Mouse (Mus musculus) intestine, embryonic 16.5 days (tissue): ENCODE measurements around the gene Lrrc1. TPM values are rescaled to one million over a fixed set of nuclear protein-coding genes. Genes with fewer than 3 reads are reported as not detected.

Source experiments
- ATAC-seq: fragments of 200-750 bp; cut with Nextera tagmentation; 2 replicates; pipeline ENCODE4 v1.8.0; 2017; ENCODE audit warnings: moderate TSS enrichment, moderate library complexity
- H3K27ac ChIP-seq: fragments of 300-500 bp; sonication (generic); 2 replicates; pipeline ENCODE4 v1.5.1; 2014; ENCODE audit warnings: mild to moderate bottlenecking, low read length
- H3K27me3 ChIP-seq: fragments of 300-500 bp; sonication (generic); replicated peaks from 2 replicates; pipeline ENCODE4 v1.6.1; 2014; ENCODE audit warnings: low read length, control low read depth, mixed read lengths; ENCODE audit not compliant: control insufficient read depth, insufficient read depth
- H3K36me3 ChIP-seq: fragments of 300-500 bp; sonication (generic); 2 replicates; pipeline ENCODE4 v1.6.1; 2014; ENCODE audit warnings: low read length, control low read depth; ENCODE audit not compliant: control insufficient read depth, insufficient read depth
- H3K4me1 ChIP-seq: fragments of 300-500 bp; sonication (generic); 2 replicates; pipeline ENCODE4 v1.6.1; 2014; ENCODE audit warnings: low read length, control low read depth, mixed read lengths; ENCODE audit not compliant: control insufficient read depth, insufficient read depth
- H3K4me2 ChIP-seq: fragments of 300-500 bp; sonication (generic); 2 replicates; pipeline ENCODE4 v1.6.1; 2014; ENCODE audit warnings: low read depth, low read length, control low read depth
- H3K4me3 ChIP-seq: fragments of 300-500 bp; sonication (generic); 2 replicates; pipeline ENCODE4 v1.5.1; 2014; ENCODE audit warnings: mild to moderate bottlenecking, low read length
- H3K9ac ChIP-seq: fragments of 300-500 bp; sonication (generic); 2 replicates; pipeline ENCODE4 v1.6.1; 2014; ENCODE audit warnings: low read depth, low read length
- H3K9me3 ChIP-seq: fragments of 300-500 bp; sonication (generic); 2 replicates; pipeline ENCODE4 v1.6.1; 2016; ENCODE audit warnings: low read length, control low read depth; ENCODE audit not compliant: control insufficient read depth
- whole genome bisulfite sequencing: fragments of 180-500 bp; shearing (Covaris S2); extraction: QIAGEN DNeasy Blood & Tissue Kit; methylation state at CpG from one replicate; pipeline ENCODE4 v1.1.7; 2014; 5-methylcytosine and 5-hydroxymethylcytosine counted together
- polyA plus RNA-seq: library from polyadenylated mRNA; unstranded; fragments of >200 nt; fragmentation: Nextera tagmentation; extraction: Ambion mirVana; gene quantifications from 2 replicates; pipeline ENCODE4 v1.2.1, GENCODE M21; 2015

The Lrrc1 gene
- polyA plus RNA-seq, 1 experiment from 2014 or later, result 14.1 TPM

DNA sequence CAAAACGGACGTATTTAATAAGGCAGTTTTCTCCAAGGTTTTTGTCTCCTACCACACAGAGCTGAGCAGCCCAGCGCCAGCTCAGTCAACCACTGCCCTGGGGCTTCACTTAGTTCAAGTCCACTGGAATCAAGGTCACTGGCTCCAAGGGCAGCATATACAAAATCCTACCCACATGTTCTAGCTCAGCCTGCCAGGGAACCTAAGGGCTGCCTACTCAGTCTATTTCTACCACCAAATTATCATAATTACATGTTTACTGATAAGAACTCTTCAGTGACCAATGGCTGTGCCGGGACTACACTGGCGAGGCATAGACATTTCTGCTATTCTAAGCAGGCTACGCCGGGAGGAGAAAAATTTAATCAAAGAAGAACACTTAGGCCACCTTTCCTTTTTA, 80.8 kb downstream of the Lrrc1 start:
- Histone ChIP-seq H3K36me3 (no peaks in the 10 kb centered on the region), H3K4me1 (peaks cover 2% of the 10 kb centered on the region; the same call in 1 of the 2 replicates), H3K9ac (no peak overlapping the region), H3K4me3 (no peak overlapping the region), H3K9me3 (no peaks in the 10 kb centered on the region), H3K4me2 (no peak overlapping the region), H3K27me3 (no peaks in the 10 kb centered on the region), H3K27ac (no peak overlapping the region)
- ATAC-seq, result 0 out of 2 replicates have a peak, but pooled peaks have one; percentile 47
- 78% methylated on average over 7 of the region's 7 CpGs for WGBS

DNA sequence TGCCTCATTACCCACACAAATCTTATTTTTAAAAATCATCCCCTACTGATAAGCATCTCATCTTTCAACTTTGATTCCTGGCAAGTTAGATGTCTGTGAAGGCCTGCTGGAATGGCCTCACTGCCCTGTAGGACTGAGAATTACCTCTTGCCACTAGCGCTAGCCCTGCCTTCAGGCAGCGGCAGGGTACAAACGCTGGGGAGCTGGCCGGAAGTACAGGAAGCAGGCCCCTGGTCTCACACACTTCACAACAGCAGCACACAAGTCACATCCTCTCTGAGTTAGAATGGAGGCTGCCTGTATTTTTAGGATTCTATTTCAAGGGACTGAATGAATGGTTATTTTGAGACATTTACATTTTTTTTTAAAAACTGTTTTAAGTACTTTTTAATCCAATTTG, 81.5 kb downstream of the Lrrc1 start:
- Histone ChIP-seq H3K27ac (no peak overlapping the region), H3K9ac (no peak overlapping the region), H3K36me3 (no peaks in the 10 kb centered on the region), H3K9me3 (no peaks in the 10 kb centered on the region), H3K4me2 (no peak overlapping the region), H3K27me3 (no peaks in the 10 kb centered on the region), H3K4me1 (peaks cover 2% of the 10 kb centered on the region; the same call in 1 of the 2 replicates), H3K4me3 (no peak overlapping the region)
- WGBS, result 50% methylated on average over 4 of the region's 4 CpGs
- ATAC-seq, result no peak

DNA sequence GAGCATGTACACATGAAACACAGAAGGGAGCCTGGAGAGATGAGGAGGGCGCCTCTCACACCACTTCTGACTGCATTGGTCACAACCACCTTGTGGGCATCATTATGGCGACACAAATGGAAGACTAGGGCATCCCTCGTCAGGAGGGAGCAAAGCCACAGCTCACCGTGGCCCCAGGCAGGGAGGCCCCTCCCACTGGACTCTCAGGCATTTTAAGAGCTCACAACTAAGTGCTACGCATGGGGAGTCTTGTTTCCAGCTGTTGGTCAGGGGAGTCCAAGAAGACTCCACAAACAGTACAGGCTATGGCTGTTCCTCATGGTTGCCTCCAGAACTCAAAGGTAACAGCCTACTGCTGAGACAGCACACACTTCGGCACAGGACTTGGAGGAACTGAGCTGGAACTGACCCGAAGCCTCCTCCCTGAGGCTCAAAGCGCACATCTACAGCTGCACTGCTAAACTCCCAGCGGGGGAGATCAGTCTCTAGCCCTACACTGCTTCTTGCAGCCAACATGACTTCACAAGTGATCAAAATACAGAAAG, 83.2 kb downstream of the Lrrc1 start:
- Histone ChIP-seq H3K9ac (no peak overlapping the region), H3K9me3 (no peaks in the 10 kb centered on the region), H3K27me3 (no peaks in the 10 kb centered on the region), H3K36me3 (no peaks in the 10 kb centered on the region), H3K4me2 (no peak overlapping the region), H3K27ac (no peak overlapping the region), H3K4me3 (no peak overlapping the region), H3K4me1 (peaks cover 2% of the 10 kb centered on the region; the same call in 1 of the 2 replicates)
- ATAC-seq, result no peak
- WGBS, result 83% methylated on average over 9 of the region's 9 CpGs

DNA sequence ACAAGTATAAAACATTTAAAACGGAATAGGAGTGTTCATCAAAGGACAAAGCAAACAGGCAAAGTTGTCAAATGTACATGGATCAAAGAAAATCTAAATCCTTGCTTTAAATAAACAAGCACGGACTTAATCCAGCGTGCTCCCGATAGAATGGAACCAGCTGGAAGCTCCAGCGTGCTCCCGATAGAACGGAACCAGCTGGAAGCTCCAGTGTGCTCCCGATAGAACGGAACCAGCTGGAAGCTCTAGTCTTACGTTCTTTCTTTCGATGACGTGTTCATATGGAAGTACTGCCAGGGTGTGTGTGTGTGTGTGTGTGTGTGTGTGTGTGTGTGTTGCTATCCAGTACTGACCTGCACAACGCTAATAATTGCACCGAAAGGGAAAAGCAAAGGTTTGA, 84.3 kb downstream of the Lrrc1 start:
- Histone ChIP-seq H3K4me2 (no peak overlapping the region), H3K4me1 (peaks cover 2% of the 10 kb centered on the region; the same call in 1 of the 2 replicates), H3K27ac (no peak overlapping the region), H3K9ac (no peak overlapping the region), H3K36me3 (no peaks in the 10 kb centered on the region), H3K9me3 (no peaks in the 10 kb centered on the region), H3K27me3 (no peaks in the 10 kb centered on the region), H3K4me3 (no peak overlapping the region)
- peak; percentile 12; the same call in 1 of the 2 replicates for ATAC-seq
- 61% methylated on average over 14 of the region's 14 CpGs for WGBS

DNA sequence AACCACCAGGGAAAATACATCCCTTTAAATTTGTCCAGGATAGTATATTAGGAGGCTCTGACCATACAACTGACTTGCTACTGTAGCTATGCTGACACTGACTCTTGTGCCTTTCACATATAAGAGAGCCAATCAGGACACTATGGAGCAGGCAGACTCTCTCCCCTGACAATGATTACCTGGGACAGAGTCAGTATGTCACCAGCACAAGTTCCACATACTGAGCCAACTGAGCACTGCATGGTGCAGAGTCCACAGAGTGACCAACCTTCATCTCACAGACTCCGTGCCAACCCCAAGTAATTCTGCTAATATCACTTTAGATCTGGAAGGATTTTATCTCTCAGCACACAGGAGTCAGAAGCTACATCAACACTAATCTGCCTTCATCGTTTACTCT, 85.3 kb downstream of the Lrrc1 start:
- Histone ChIP-seq H3K4me1 (no peaks in the 10 kb centered on the region), H3K9me3 (no peaks in the 10 kb centered on the region), H3K27me3 (no peaks in the 10 kb centered on the region), H3K4me3 (no peak overlapping the region), H3K27ac (no peak overlapping the region), H3K36me3 (no peaks in the 10 kb centered on the region), H3K9ac (no peak overlapping the region), H3K4me2 (no peak overlapping the region)
- peak; percentile 74 for ATAC-seq
- WGBS, result 63% methylated on average over 2 of the region's 2 CpGs

DNA sequence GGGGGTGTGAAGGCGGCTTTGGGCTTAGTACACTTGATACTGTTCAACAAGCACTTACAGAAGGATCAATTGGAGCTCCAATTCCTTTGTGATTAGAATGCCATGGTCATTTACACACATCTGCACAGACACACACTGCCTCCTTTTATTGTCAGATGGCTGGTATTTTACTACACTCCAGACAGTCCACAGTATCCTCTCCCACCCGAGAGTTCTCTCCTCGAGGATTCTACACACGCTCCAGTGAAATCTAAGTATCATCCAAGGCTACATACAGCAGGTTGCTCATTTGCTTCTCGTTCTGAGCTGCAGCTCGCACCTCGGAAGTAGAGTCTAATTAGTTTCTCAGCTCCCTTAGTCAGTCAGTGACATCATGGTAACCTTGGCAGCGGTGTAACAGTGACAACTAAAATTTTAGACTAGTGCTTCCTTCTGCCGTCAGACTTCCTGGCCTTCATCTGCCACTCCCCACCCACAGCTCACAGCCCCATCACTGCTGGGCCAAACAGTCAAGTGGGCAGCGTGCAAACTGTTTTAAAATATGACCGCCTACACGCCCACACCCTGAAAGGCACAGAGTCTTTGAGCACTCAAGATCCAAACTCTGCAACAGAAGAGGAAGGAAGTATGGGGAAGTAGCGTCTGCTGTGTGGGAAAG, 88.4 kb downstream of the Lrrc1 start:
- Histone ChIP-seq H3K4me2 (no peak overlapping the region), H3K4me3 (no peak overlapping the region), H3K27me3 (no peaks in the 10 kb centered on the region), H3K9me3 (no peaks in the 10 kb centered on the region), H3K4me1 (no peaks in the 10 kb centered on the region), H3K27ac (no peak overlapping the region), H3K9ac (no peak overlapping the region), H3K36me3 (no peaks in the 10 kb centered on the region)
- no peak for ATAC-seq
- WGBS, result 73% methylated on average over 13 of the region's 13 CpGs

DNA sequence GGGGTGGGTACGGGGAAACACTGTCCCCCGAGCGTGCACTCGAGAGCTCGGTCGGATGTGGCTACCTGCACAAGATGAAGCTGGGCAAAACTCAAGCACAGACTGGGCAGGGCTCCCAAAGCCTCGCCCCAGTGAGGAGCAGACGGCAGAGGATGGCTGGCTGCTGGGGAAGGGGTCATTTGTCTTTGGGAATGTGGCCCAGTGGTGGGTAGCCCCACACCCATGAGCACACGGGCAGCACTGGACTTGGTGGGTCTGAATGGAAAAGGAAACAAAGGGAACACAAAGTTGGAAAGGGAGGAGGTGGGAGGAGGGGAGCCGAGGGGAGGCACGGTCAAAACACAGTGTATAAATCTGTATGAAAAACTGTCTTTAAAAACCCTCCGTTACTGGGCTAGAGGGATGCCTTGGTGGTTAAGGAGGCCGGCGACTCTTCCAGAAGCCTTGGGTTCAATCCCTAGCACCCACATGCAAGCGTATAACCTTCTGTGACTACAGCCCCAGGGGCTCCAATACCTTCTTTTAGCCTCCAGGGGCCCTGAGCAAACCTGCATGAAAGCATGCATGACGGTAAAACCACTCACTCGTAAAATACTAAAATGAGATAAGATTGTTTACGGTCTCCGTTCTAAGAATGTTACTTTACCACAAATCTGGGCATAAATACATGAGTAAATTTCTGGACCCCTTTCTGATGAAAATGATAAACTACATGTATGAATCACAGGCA, 89.1 kb downstream of the Lrrc1 start:
- ATAC-seq, result no peak
- Histone ChIP-seq H3K4me3 (no peak overlapping the region), H3K27ac (no peak overlapping the region), H3K9ac (no peak overlapping the region), H3K27me3 (no peaks in the 10 kb centered on the region), H3K9me3 (no peaks in the 10 kb centered on the region), H3K4me2 (no peak overlapping the region), H3K36me3 (no peaks in the 10 kb centered on the region), H3K4me1 (no peaks in the 10 kb centered on the region)
- WGBS, result 82% methylated on average over 19 of the region's 19 CpGs

DNA sequence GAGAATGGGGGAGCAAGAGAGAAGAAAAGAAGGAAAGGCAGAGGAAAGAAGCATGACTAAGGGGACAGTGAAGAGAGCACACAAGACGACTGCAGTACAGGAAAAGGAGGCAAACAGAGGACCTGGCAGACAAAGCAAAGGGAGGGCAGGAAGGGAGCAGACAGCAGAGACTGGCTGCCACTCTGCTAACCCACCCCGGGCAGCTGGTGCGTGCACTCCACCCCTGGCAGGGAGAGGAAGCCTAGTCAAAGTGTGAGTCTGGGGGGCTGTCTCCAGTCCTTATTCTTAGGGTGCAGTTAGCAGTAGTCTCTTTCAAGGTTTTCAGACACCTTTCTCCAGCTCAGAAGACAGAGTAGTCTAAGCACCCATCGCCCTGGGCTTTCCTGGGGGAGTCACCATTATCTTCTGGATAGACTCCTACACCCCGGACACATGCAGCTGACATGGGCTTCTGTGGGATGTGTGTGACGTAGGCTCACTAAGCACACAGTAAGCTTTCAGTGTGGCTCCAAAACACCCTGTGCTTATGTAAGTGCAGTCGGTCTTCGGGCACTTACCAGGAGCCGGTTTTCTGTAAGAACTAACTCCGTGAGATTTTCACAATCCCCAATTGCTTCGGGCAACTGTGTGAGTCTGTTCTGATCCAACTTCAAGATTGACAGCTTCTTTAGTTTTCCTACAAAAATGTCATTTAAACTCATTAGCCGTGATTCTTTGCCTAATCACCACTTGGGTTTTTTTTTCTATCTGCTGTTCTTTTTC, 92.4 kb downstream of the Lrrc1 start:
- Histone ChIP-seq H3K27ac (no peak overlapping the region), H3K9me3 (no peaks in the 10 kb centered on the region), H3K36me3 (no peaks in the 10 kb centered on the region), H3K4me2 (no peak overlapping the region), H3K4me1 (no peaks in the 10 kb centered on the region), H3K27me3 (no peaks in the 10 kb centered on the region), H3K9ac (no peak overlapping the region), H3K4me3 (no peak overlapping the region)
- no peak for ATAC-seq
- whole genome bisulfite sequencing, result 88% methylated on average over 12 of the region's 12 CpGs

DNA sequence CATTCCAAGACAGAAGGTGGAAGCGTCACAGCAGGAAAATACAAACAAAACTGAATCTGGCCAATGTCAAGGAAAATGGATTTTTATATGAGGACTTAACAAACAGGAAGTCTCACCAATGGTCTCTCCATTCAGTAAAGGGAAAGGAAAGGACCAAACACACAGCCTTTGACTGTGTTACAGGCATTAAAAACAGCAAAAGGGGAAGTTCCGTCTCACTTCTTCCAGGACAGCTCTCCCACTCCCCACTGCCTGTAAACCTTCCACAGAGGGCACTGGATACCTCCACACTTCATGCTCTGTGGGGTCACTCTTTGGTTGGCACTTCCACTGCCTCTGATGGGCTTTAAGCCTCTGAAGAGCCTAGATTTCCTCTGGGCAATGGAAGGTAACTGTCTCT, 94.2 kb downstream of the Lrrc1 start:
- 74% methylated on average over 2 of the region's 2 CpGs for WGBS
- no peaks in the 10 kb centered on the region for H3K4me1 ChIP-seq
- ATAC-seq, result no peak

More for the DNA sequence above, 94.2 kb downstream of the Lrrc1 start:
- Histone ChIP-seq H3K9me3 (no peaks in the 10 kb centered on the region), H3K27me3 (no peaks in the 10 kb centered on the region), H3K4me2 (no peak overlapping the region), H3K4me3 (no peak overlapping the region), H3K9ac (no peak overlapping the region), H3K27ac (no peak overlapping the region), H3K36me3 (no peaks in the 10 kb centered on the region)
